Mouse (Mus musculus) hindbrain, embryonic 10.5 days (tissue): ENCODE data around the gene B3gnt2. TPM values are rescaled to one million over a fixed set of nuclear protein-coding genes. Genes with fewer than 3 reads are reported as not detected.

Experiments used
- DNase-seq: peaks from one replicate; pipeline ENCODE4 v3.0.0-alpha.2; 2017; ENCODE audit warnings: low spot score
- H3K27ac ChIP-seq: fragments of 300-500 bp; sonication (generic); 2 replicates; pipeline ENCODE4 v1.5.1; 2016; ENCODE audit warnings: mild to moderate bottlenecking, moderate library complexity
- H3K27me3 ChIP-seq: fragments of 300-500 bp; sonication (generic); 2 replicates; pipeline ENCODE4 v1.6.1; 2016; ENCODE audit warnings: mild to moderate bottlenecking; ENCODE audit not compliant: poor library complexity, insufficient read depth, severe bottlenecking
- H3K36me3 ChIP-seq: fragments of 300-500 bp; sonication (generic); 2 replicates; pipeline ENCODE4 v1.6.1; 2016; ENCODE audit warnings: mild to moderate bottlenecking, moderate library complexity
- H3K4me1 ChIP-seq: fragments of 300-500 bp; sonication (generic); replicated peaks from 2 replicates; pipeline ENCODE4 v1.6.1; 2016; ENCODE audit warnings: mild to moderate bottlenecking
- H3K4me3 ChIP-seq: fragments of 300-500 bp; sonication (generic); 2 replicates; pipeline ENCODE4 v1.5.1; 2016; ENCODE audit warnings: mild to moderate bottlenecking, moderate library complexity
- H3K9me3 ChIP-seq: fragments of 300-500 bp; sonication (generic); 2 replicates; pipeline ENCODE4 v1.6.1; 2016; ENCODE audit warnings: mild to moderate bottlenecking, moderate library complexity
- WGBS: fragments of 180-500 bp; shearing (Covaris S2); methylation state at CpG from one replicate; pipeline ENCODE4 v1.1.7; 2016; 5-methylcytosine and 5-hydroxymethylcytosine counted together
- polyA plus RNA-seq: library from polyadenylated mRNA; unstranded; fragments of >200 nt; fragmentation: Nextera tagmentation; extraction: Ambion mirVana; gene quantifications from 2 replicates; pipeline ENCODE4 v1.2.1, GENCODE M21; 2016

B3gnt2 gene
- polyA plus RNA-seq, 1 experiment from 2014 or later: 1.2 TPM

DNA sequence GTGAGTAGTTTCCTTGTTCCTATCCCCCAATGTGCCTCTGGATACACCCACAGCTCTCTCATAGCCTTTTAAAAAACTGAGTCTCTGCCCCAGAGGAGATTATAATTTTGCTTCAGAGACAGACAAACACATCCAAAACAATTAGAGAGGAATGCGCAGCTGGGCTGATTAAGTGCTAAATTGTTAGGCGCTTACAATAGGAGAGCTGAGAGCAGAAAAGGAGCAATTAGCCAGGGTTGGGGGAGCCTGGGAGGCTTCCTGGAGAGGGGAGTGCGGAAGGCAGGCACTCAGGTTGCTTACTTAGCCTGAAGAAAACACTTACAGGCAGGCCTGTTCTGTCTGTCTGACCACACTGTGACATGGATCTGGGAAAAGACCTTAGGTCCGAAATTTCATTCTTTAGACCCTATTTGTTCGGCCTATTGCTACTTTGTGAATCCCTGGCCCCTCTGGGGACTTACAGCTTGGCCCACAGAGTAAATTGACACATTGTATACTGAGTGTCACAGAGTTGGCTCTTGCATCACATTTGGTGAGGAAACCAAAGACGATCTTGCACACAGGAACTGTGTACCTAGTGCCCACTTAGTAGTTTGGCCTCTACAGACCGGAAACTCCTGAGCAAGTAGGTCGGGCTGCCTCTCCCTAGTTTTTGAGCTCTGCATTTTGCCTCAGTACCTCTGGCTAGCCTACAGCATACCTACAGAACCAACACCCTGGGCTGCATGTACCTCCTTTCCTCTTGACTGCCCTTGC lies 3.7 kb upstream of the B3gnt2 start:
- H3K36me3 ChIP-seq: no peaks in the 10 kb centered on the region
- no peak overlapping the region for H3K4me3 ChIP-seq
- H3K9me3 ChIP-seq: no peaks in the 10 kb centered on the region
- peaks cover 16% of the 10 kb centered on the region for H3K4me1 ChIP-seq
- H3K27ac ChIP-seq: no peak overlapping the region
- DNase-seq: no peak
- peaks cover 45% of the 10 kb centered on the region for H3K27me3 ChIP-seq
- WGBS: 49% methylated on average over 8 of the region's 8 CpGs

DNA sequence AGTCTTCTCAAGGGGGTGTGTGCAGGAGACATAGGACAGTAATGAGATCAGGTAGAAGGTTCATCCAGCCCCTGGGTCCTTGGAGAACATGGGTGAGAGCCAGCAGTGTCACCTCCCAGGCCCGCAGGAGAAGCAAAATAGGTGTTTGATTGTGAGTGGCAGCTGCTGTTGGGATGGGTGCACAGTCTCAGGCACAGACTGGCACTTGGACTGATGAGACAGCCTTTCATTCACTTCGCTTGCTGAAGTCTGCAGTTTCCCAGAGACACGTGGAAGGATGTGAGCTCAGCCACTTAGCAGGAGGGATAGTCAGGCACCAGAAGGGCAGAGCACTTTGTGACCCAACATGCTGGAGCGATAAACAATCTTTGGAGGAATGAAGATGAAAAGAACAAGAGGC lies 2.8 kb upstream of the B3gnt2 start:
- WGBS: 43% methylated on average over 4 of the region's 4 CpGs
- no peak overlapping the region for H3K27ac ChIP-seq
- H3K27me3 ChIP-seq: peaks cover 54% of the 10 kb centered on the region

DNA sequence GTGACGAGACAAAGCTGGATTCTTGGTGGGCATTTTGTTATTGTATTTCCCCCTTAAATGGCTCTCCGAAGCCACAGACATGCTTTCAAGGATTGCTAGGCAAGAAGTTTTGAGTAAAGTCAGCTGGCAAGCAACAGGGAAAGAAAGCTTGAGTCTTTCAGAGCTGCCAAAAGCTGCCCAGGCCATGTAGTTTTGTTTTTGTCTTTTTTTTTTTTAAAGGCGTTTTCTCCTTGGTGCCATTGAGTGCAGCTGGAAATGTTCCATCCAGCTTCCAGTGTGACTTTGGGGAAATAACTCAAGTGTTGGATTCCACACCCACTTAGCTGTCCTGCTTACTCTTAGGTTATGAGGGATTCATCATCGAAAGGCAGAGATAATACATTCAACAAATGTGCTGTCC lies 554 bp upstream of the B3gnt2 start:
- DNase-seq: no peak
- no peaks in the 10 kb centered on the region for H3K36me3 ChIP-seq
- no peak overlapping the region for H3K4me3 ChIP-seq
- no peaks in the 10 kb centered on the region for H3K9me3 ChIP-seq
- H3K27me3 ChIP-seq: peaks cover 77% of the 10 kb centered on the region
- H3K27ac ChIP-seq: no peak overlapping the region
- 71% methylated on average over 4 of the region's 4 CpGs for WGBS
- peaks cover 31% of the 10 kb centered on the region for H3K4me1 ChIP-seq

More for the DNA sequence above, 2.8 kb upstream of the B3gnt2 start:
- DNase-seq: no peak
- Histone ChIP-seq H3K36me3 (no peaks in the 10 kb centered on the region), H3K4me3 (no peak overlapping the region), H3K9me3 (no peaks in the 10 kb centered on the region), H3K4me1 (peaks cover 24% of the 10 kb centered on the region)

DNA sequence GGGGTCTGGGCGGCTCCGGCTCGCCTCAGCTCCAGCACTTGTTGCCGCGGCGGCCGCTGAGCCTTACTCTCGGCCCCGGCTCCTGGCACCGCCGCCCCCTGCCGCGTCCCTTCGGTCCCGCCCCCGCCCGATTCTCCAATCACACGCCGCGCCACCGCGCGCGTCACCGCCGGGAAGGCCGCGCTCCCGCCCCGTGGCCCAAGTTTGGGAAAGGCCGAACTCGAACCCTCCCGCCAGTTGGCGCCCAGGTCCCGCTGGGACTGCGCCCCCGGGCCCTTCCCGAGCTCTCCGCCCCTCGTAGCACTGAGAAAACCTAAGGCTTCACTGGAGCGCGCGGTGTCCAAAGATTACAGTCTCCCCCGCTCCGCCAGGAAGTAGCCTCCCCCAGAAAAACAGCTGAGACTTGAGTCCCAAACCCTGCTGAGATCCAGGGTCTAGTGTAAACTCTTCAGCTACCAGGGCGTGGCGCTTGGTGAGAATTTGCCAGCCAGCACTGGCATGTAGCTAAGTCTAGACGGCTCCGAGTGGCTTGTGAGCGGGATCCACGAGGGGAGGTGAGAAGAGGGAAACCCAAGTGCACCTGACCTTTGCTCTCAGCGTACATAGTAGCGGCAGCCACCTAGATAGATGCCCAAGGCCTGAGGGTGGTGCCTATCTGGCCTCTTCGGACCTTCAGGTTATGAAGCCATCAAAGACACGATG lies 977 bp downstream of the B3gnt2 start:
- Histone ChIP-seq H3K4me1 (peaks cover 31% of the 10 kb centered on the region), H3K9me3 (no peaks in the 10 kb centered on the region), H3K36me3 (no peaks in the 10 kb centered on the region), H3K27me3 (peaks cover 84% of the 10 kb centered on the region), H3K4me3 (peak overlapping the region; percentile 76), H3K27ac (peak overlapping the region; percentile 81)
- WGBS: under 1% methylated on average over 55 of the region's 55 CpGs
- DNase-seq: peak; percentile 90

DNA sequence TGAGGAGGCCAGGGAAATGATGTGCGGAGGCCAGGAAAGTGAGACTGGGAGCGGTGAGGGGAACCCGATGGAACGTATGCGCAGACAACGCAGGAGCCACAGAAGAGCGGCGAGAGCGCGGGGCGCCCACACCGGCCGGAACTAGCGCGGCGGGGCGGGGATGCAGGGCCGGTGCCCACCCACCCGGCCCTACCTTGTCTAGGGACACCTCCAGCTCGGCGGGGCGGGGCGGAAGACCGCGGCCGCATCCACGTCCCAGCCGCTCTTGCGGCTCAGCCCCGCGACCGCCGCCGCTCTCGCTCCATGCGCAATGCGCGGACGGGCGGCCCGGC lies 1.5 kb downstream of the B3gnt2 start:
- peaks cover 82% of the 10 kb centered on the region for H3K27me3 ChIP-seq
- no peaks in the 10 kb centered on the region for H3K36me3 ChIP-seq
- peaks cover 28% of the 10 kb centered on the region for H3K4me1 ChIP-seq
- WGBS: under 1% methylated on average over 39 of the region's 41 CpGs
- peak overlapping the region; percentile 76 for H3K4me3 ChIP-seq
- no peak for DNase-seq
- no peaks in the 10 kb centered on the region for H3K9me3 ChIP-seq
- H3K27ac ChIP-seq: peak overlapping the region; percentile 81

DNA sequence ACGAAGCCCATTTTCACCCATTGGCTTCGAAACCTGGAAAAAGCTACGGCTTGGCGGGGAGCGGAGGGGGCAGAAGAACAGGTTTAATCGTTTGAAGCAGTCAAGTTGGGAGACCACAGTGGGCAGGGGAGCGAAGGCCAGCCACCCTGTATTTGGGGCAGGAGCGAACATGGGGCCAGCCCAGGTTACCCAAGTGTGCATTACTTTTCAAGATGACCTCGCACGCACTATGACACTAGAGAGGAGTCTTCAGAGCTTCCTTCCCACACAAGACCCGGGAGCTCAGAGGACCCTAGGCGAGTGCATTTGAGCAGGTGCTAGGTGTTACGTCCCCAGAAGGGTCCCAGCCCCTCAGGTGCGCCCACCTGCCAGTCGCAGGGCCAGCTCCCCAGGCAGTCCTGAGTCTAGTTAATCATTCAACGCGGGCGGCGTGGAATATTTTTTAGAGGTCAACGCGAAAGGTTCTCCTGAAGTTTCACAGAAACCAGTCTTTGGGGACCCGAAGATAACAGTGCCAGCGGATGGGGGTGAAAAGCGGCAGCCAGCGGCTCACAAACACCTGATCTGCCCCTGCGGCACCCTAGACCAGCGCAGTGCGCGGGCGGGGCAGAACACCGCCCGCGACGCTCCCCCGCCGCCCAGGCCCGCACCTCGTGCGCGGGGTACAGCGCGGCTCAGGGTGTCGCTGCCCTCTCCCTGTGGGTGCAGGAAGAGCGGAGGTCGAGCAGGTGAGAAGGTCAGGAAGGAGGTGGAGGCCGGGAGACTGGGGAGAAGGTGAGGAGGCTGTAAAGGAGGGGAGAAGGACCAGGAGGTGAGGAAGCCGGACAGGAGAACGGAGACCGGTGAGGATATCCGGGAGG lies 2.1 kb downstream of the B3gnt2 start:
- Histone ChIP-seq H3K27me3 (peaks cover 77% of the 10 kb centered on the region), H3K4me1 (peaks cover 28% of the 10 kb centered on the region), H3K36me3 (no peaks in the 10 kb centered on the region), H3K27ac (peak overlapping the region; percentile 81), H3K9me3 (no peaks in the 10 kb centered on the region), H3K4me3 (peak overlapping the region; percentile 76)
- DNase-seq: no peak
- WGBS: 2% methylated on average over 50 of the region's 50 CpGs

DNA sequence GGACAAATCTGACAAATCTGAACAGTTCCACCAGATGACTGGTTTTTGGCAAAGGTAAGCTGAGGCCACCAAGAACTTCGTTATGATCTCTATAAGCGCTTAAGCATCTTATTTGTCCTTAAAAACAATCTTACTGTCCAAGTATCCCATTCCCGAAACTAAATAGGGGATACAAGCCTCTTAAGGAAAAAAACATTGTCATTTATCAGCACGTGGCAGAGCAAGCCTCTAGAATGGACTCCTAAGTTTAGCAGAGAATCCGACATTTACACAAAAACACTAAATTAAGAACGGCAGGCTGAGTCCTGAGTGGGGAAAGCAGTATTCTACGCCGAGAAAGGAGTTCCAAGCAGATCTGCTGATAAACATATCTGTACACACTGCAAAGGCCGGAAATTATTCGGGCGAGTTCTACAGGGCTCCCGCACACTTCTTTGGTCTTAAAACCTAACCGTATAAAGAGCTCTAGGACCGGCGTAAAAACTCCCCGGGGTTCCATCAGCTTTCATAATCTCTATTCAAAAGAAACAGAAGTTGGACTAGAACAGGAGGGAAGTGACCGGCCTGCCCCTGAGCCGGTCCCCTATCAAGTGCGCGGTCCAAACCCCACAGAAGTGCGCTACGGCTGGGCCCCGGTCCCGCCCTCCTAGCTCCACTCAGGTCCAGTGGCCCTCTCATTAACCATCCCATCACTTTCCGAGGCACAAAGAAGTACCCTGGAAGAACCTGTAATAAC lies 2.9 kb downstream of the B3gnt2 start:
- Histone ChIP-seq H3K27me3 (peaks cover 70% of the 10 kb centered on the region), H3K36me3 (no peaks in the 10 kb centered on the region), H3K4me3 (peak overlapping the region; percentile 76), H3K4me1 (peaks cover 28% of the 10 kb centered on the region), H3K9me3 (no peaks in the 10 kb centered on the region), H3K27ac (no peak overlapping the region)
- peak; percentile 40 for DNase-seq
- 17% methylated on average over 25 of the region's 25 CpGs for WGBS

DNA sequence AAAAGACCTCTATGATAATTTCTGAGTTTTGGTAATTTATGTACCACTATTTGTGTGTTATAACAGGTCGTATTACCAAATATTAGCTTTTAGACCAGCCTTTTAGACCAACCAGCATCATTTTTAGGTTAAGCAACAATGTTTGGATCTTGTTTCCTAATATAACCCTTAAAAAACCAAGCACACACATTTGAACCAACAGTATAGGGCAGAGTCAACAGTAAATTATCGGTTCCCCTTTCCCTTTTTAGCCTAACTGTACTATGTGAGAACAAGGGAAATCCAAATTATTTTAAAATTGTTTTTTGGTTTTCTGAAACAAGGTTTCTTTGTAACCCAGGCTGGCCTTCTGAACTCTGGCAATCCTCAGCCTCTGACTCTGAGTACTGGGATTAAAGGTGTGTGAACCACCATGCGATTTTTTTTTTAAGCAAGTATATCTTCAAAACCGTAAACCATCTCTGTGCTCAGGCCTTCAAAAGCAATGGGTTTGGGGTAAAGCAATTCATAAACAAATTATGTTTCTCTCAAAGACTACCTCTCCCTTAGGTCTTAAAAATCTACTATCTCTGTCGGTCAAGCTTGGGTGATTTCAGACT lies 3.6 kb downstream of the B3gnt2 start:
- Histone ChIP-seq H3K4me3 (no peak overlapping the region), H3K27me3 (peaks cover 64% of the 10 kb centered on the region), H3K9me3 (no peaks in the 10 kb centered on the region), H3K36me3 (no peaks in the 10 kb centered on the region), H3K27ac (no peak overlapping the region), H3K4me1 (peaks cover 28% of the 10 kb centered on the region)
- 78% methylated on average over 5 of the region's 5 CpGs for WGBS
- no peak for DNase-seq

DNA sequence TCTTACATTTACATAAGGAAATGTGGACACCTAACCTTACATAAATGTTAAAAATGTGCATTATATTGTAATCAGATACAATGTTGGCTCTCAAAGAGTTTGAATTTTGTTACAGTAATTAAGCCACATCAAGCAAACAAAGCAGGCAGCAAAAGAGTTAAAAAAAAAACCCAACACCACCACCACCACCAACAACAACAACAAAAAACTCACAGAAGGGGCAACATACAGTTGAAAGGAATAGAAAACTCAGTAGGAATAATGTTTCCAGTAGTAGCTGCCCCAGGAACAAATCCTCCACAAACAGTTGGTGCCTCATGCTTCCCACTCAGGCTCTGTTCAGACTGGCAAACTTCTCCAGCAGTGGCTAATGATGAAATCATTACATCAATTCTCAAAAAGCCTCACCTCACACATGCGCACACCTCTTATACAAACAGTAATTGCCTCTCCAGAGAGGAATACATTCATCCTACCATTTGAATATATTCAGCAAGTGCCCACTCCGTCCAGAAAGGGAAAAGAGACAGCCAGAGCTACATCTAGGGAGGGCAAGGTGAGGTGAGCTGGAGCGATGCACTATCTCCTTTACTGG lies 4.3 kb downstream of the B3gnt2 start:
- no peaks in the 10 kb centered on the region for H3K9me3 ChIP-seq
- no peak overlapping the region for H3K4me3 ChIP-seq
- H3K27ac ChIP-seq: no peak overlapping the region
- peaks cover 28% of the 10 kb centered on the region for H3K4me1 ChIP-seq
- peaks cover 57% of the 10 kb centered on the region for H3K27me3 ChIP-seq
- 84% methylated on average over 3 of the region's 3 CpGs for WGBS
- H3K36me3 ChIP-seq: no peaks in the 10 kb centered on the region
- DNase-seq: no peak

DNA sequence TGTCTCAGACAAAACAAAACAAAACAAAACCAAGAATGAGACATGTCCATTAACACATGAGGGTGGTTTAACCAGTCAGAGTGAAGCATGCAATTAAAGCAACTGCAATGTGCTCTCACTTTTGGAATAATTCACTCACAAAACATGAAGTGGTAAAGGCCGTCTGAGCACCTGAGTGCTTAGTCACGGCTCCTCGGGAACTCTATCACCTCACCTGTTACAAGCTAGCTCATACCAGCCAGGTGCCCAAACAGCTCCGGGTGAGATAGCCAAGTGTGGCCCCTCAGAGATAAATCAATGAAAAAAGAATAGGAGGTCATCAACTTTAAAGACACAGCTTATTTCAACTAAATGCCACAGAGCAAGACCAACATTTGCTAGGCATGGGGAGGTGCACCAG lies 6.2 kb downstream of the B3gnt2 start:
- Histone ChIP-seq H3K4me3 (no peak overlapping the region), H3K36me3 (no peaks in the 10 kb centered on the region), H3K4me1 (peaks cover 16% of the 10 kb centered on the region), H3K27me3 (peaks cover 39% of the 10 kb centered on the region), H3K9me3 (no peaks in the 10 kb centered on the region), H3K27ac (no peak overlapping the region)
- no peak for DNase-seq
- 88% methylated on average over 4 of the region's 4 CpGs for WGBS

DNA sequence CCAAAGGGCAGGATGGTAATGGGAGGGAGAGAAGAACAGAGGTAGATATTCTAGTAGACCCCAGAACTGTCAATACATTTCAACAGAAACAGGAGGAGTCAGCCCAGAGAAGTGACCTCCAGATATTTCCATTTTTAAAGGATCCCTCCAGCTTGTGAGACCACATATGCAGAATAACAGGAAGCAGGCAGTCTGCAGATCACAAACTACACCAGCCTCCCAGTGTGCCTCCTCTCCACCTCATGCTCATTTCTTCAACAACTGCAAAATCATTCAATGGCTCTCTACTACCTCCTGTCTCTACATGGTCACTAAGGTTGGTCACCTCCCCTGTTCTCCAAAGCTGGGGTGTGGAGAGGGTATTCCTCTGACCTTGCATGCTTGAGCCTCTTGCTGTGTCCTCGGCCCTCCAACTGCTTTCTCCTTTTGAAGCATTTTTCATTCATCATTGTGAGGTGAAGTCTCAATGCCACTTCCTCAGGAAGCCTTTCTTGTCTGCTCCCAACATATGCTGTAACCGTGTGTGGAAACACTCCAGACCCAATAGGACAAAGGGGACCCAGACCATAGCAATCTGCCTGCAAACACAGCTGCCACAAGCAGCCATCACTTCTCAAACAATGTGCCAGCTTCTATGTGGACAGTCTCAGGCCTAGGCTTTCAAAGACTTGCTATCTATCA lies 7.1 kb downstream of the B3gnt2 start:
- DNase-seq: no peak
- H3K9me3 ChIP-seq: no peaks in the 10 kb centered on the region
- peaks cover 31% of the 10 kb centered on the region for H3K27me3 ChIP-seq
- no peak overlapping the region for H3K27ac ChIP-seq
- H3K36me3 ChIP-seq: no peaks in the 10 kb centered on the region
- 49% methylated on average over 2 of the region's 2 CpGs for WGBS
- H3K4me3 ChIP-seq: no peak overlapping the region
- H3K4me1 ChIP-seq: peaks cover 8% of the 10 kb centered on the region
